Mouse (Mus musculus): ENCODE results near the gene Elovl7. TPM values are rescaled to one million over a fixed set of nuclear protein-coding genes. Genes with fewer than 3 reads are reported as not detected.

The Elovl7 gene
- total RNA-seq, 2 experiments from 2014 or later, result 0.46 to 1.6 TPM

DNA sequence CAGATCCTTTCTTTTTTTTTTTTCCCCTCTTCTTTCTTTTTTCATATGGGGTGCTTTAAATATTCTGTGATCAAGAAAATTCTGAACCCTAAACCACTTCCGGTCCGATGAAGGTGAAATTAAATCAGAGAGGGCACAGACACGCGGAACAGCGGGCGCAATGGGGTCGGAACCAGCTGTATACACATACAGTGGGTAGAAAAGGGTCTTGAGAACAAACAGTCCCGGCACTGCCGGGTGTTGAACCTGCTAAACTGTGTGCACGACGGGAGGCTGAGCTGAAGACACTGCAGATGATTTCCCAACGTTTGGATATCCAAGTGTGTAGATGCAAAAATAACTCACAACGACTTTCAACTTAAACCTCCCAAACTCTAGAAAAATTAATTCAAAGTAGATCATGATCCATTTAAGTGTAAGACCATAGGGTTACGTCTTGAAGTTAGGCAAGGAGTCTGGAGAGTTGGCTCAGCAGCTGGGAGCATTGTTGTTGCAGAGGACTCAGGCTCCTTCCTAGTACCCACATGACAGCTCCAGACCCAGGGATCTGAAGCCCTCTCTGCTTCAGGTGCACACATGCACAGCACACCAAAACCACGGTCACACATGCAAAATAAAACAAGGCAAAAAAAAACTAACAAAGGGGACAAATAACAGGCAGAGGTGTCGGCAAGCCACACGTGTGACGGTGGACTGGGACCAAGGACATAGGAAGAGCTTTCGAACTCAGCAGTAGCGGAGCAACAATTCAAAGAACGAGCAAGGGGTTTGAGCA, 114.4 kb downstream of the Elovl7 start:
- ATAC-seq (replicated peaks; ENCODE audit: low FRiP score, low TSS enrichment, poor library complexity, severe bottlenecking), result no peak

DNA sequence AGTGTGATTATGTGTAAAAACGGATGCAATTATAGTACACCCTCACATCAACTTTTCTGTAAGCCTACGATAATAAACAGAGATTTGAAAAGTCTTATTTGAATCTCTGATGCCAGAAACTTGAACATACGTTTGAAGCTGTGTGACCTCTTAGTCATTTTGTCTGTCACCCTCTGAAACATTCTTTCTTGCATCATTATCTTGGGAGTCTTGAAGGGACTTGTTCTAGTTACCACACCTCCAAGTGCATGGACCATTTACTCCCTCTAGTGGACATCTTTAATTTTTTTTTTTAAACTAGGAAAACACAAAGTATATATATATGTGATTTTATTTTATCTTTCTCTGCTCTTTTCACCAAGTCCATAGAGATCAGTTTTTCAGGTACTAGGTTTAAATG, 115.5 kb downstream of the Elovl7 start:
- ATAC-seq (replicated peaks; ENCODE audit: low FRiP score, low TSS enrichment, poor library complexity, severe bottlenecking), result peak; percentile 79

Other genes starting within 250 kb of the Elovl7 start
- 31.2 and 45.2 TPM in 2 replicates for gene Smim15, start 170.0 kb upstream of the Elovl7 start, total RNA-seq (2014; fragmentation: Nextera tagmentation)
- 169 and 184 TPM in 2 replicates for gene Smim15, start 170.0 kb upstream of the Elovl7 start, total RNA-seq (2017)
- 59.8 and 92.5 TPM in 2 replicates for gene Ndufaf2, start 55.8 kb upstream of the Elovl7 start, total RNA-seq (2014; fragmentation: Nextera tagmentation)
- 107 and 111 TPM in 2 replicates for gene Ndufaf2, start 55.8 kb upstream of the Elovl7 start, total RNA-seq (2017)
- gene Ercc8, start 55.7 kb upstream of the Elovl7 start, total RNA-seq (2014; fragmentation: Nextera tagmentation), result 17.0 and 22.5 TPM in 2 replicates
- 13.1 and 25.6 TPM in 2 replicates for gene Ercc8, start 55.7 kb upstream of the Elovl7 start, total RNA-seq (2017)
- 3.9 and 12.0 TPM in 2 replicates for gene Depdc1b, start 101.9 kb downstream of the Elovl7 start, total RNA-seq (2014; fragmentation: Nextera tagmentation)
- gene Depdc1b, start 101.9 kb downstream of the Elovl7 start, total RNA-seq (2017), result 9.8 and 11.2 TPM in 2 replicates
- gene Pde4d, start 235.5 kb downstream of the Elovl7 start, total RNA-seq (2014; fragmentation: Nextera tagmentation), result 73.0 and 108 TPM in 2 replicates
- 48.7 and 52.9 TPM in 2 replicates for gene Pde4d, start 235.5 kb downstream of the Elovl7 start, total RNA-seq (2017)

Measured in megakaryocyte-erythroid progenitor cell, adult 5-6 weeks (primary cell).